Mouse (Mus musculus): Measurements from ENCODE around the gene Slc1a6. TPM values are rescaled to one million over a fixed set of nuclear protein-coding genes. Genes with fewer than 3 reads are reported as not detected.
A peak's percentile ranks its signal among the peaks of the same experiment; 100 is the strongest.
"Not testable (repeated sequence)": the region's sequence is repeated elsewhere in the genome, so short reads cannot be mapped to it uniquely, and the experiment has no call there.

Slc1a6 gene
- polyA plus RNA-seq, 1 experiment from 2014 or later, result 1.2 TPM

DNA sequence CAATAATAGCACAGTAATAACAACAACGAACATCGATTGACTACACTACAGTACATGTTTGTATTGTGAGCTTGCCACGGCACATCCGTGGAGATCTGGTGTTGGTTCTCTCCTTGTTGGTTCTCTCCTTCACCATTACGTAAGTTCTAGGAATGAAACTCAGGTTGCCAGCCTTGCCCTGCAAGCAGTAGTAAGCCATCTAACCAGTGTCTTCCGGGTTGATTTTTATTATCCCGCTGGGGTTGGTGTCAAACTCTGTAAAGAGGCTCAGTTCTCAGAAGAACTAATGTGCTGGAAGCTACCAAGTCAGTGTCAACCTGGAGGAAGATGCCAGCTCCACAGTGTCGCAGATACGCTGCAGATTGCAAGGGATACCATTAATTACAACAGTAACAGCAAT lies 769 bp upstream of the Slc1a6 start:
- Histone ChIP-seq H3K4me1 (peaks cover 12% of the 10 kb centered on the region; the same call in 1 of the 2 replicates), H3K4me2 (peak overlapping the region; percentile 96), H3K9me3 (replicated peaks) (no peaks in the 10 kb centered on the region), H3K27me3 (no peaks in the 10 kb centered on the region), H3K36me3 (ENCODE audit: poor library complexity, severe bottlenecking) (no peaks in the 10 kb centered on the region), H3K4me3 (peak overlapping the region; percentile 57), H3K9ac (peak overlapping the region; percentile 78; the same call in 1 of the 2 replicates), H3K27ac (no peak overlapping the region)
- WGBS, result 70% methylated on average over 9 of the region's 9 CpGs
- no peak for ATAC-seq

DNA sequence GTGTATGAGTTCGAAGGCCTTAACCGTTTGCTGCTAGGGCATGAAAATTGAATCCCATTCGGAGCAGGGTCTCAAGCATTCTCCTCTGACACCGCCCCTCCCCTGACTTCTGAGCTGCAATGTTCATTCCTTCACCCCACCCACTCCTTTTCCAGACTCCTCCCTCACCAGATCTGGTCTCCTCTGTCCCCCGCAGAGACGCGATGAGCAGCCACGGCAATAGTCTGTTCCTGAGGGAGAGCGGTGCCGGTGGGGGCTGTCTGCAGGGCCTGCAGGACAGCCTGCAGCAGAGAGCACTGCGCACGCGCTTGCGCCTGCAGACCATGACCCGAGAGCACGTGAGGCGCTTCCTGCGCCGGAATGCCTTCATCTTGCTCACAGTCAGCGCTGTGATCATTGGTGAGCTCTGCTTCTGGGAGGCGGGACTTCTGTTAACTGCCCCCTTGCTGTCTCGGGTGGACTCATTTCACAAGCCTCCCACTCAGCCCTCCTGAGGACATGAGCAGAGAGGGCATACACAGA lies 7.3 kb downstream of the Slc1a6 start:
- H3K4me3 ChIP-seq, result peak overlapping the region; percentile 46
- 8% methylated on average over 22 of the region's 22 CpGs for WGBS
- no peaks in the 10 kb centered on the region for H3K27me3 ChIP-seq
- H3K9ac ChIP-seq, result peak overlapping the region; percentile 73
- no peaks in the 10 kb centered on the region for H3K9me3 ChIP-seq (replicated peaks)
- peak overlapping the region; percentile 76 for H3K27ac ChIP-seq
- ATAC-seq, result peak; percentile 97
- H3K4me2 ChIP-seq, result peak overlapping the region; percentile 65
- H3K36me3 ChIP-seq (ENCODE audit: poor library complexity, severe bottlenecking), result no peaks in the 10 kb centered on the region
- H3K4me1 ChIP-seq, result peaks cover 7% of the 10 kb centered on the region; the same call in 1 of the 2 replicates

DNA sequence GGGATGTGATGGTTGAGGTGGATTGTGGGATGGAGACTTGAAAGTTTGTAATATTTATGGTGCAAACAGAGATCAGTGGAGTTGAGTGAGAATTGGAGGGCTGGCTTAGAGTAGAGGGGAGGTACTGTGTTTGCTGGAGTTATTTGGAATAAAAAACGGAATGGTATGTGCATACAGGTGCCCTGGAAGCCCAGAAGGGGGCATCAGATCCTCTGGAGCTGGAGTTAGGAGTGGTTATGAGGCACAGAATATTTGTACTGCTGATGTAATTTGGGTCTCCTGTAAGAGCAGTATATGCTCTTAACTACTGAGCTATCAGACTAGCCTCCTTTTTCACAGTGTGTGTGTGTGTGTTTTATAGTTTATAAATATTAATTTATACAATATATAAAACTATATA lies 10.3 kb downstream of the Slc1a6 start:
- ATAC-seq, result no peak
- 24% methylated on average over 1 of the region's 1 CpGs for WGBS
- no peaks in the 10 kb centered on the region for H3K9me3 ChIP-seq (replicated peaks)
- no peaks in the 10 kb centered on the region for H3K27me3 ChIP-seq
- H3K4me2 ChIP-seq, result no peak overlapping the region
- no peaks in the 10 kb centered on the region for H3K36me3 ChIP-seq (ENCODE audit: poor library complexity, severe bottlenecking)
- H3K4me3 ChIP-seq, result no peak overlapping the region
- peaks cover 7% of the 10 kb centered on the region; the same call in 1 of the 2 replicates for H3K4me1 ChIP-seq
- H3K9ac ChIP-seq, result no peak overlapping the region
- no peak overlapping the region for H3K27ac ChIP-seq

DNA sequence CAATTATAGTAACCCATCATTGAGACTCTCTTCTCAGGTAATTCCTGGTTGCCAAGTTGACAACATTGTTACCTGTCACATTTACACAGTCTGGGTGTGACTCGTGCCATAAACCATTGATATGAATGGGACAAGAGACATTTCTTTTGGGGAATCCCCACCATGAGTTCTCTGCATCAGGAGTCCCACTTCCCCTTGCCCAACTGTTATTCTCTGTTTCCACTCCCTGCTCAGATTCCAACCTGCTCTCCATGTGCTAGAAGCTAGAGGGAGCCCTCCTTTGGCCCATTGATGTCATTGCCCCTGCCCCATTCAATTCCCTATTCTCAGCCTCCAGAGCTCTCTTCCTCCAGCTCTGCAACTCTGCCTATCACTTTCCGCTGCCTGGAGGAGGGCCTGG lies 21.2 kb downstream of the Slc1a6 start:
- H3K9ac ChIP-seq, result no peak overlapping the region
- no peaks in the 10 kb centered on the region for H3K9me3 ChIP-seq (replicated peaks)
- H3K4me2 ChIP-seq, result no peak overlapping the region
- H3K36me3 ChIP-seq (ENCODE audit: poor library complexity, severe bottlenecking), result no peaks in the 10 kb centered on the region
- no peak overlapping the region for H3K27ac ChIP-seq
- no peaks in the 10 kb centered on the region for H3K27me3 ChIP-seq
- no peak overlapping the region for H3K4me3 ChIP-seq
- no peak for ATAC-seq
- no peaks in the 10 kb centered on the region for H3K4me1 ChIP-seq
- WGBS, result 84% methylated on average over 2 of the region's 2 CpGs

DNA sequence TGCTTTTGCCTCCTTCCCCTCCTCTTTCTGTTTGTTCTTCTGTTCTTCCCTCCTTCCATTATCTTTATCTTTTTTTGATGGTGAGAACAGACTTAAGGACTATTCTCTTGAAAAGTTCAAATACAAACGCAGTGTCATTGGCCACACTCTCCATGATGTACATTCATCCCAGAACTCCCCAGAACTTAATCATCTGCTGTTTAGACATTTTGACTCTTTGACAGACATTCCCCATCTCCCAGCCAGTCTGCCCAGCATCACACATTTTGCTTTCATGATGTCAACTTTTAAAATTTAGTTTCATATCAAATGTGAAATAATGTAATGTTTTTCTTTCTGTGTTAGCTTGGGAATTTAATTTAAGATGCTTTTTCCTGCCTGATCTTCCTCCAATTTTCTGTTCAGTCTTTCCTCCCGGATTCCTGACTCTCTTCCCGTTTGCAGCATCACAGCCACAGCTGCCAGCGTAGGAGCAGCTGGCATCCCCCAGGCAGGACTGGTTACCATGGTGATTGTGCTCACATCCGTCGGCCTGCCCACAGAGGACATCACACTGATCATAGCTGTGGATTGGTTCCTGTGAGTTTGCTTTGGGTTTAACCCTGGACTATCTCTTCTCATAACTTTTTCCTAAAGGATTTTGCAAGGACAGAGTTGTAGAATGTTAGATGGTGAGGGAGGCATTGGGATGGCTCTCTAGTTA lies 32.2 kb downstream of the Slc1a6 start:
- Histone ChIP-seq H3K9ac (no peak overlapping the region), H3K4me1 (no peaks in the 10 kb centered on the region), H3K4me3 (no peak overlapping the region), H3K9me3 (replicated peaks) (no peaks in the 10 kb centered on the region), H3K4me2 (no peak overlapping the region), H3K27me3 (no peaks in the 10 kb centered on the region), H3K36me3 (ENCODE audit: poor library complexity, severe bottlenecking) (no peaks in the 10 kb centered on the region), H3K27ac (no peak overlapping the region)
- WGBS, result 48% methylated on average over 6 of the region's 6 CpGs
- ATAC-seq, result peak; percentile 91

DNA sequence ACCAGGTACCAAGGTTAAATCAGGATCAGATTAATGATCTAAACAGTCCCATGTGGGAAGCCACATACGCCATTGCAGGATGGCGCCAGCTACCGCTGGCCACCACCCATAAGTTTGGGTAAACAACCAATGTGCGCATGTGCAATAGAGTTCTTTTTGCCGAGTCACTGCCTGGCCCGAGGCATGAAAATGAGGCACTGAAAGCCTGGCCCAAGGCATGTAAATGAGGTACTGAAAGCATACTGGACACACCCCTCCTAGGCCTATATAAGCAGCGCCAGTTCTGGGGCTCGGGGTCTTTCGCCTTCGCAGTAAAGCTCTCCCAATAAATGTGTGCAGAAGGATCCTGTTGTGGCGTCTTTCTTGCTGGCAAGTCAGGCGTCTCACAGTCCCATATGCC lies 60.2 kb downstream of the Slc1a6 start:
- not testable (repeated sequence) for H3K27me3 ChIP-seq; H3K4me3 ChIP-seq; H3K36me3 ChIP-seq (ENCODE audit: poor library complexity, severe bottlenecking); H3K9me3 ChIP-seq (replicated peaks); H3K4me1 ChIP-seq; H3K4me2 ChIP-seq; H3K27ac ChIP-seq; ATAC-seq; H3K9ac ChIP-seq
- WGBS, result 93% methylated on average over 12 of the region's 12 CpGs

DNA sequence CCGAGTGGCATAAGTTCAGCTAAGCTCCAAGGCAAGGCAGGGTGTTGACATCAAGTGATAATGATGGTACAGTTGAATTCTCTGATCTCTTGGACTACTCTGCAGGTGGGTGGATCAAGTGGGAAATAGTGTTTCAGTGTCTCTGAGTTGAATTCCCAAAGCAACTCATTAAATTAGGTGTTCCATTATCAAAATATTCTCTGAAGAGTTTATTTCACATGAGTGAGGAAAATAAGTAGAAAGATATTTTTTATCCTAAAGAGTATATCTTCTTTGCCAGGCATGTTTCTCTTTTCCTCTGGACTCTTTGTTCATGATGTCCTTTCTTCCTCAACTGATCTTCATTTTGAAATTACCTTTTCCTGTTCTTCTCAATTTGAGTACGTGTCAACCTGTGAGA lies 71.8 kb downstream of the Slc1a6 start, which contains the start of gene Olfr1356:
Gene Olfr1356 (minus strand): TSS at position 101 of the 400 bp plus-strand sequence.
- WGBS, result 92% methylated on average over 2 of the region's 2 CpGs
- H3K27me3 ChIP-seq, result no peaks in the 10 kb centered on the region
- H3K4me1 ChIP-seq, result no peaks in the 10 kb centered on the region
- no peak for ATAC-seq
- H3K27ac ChIP-seq, result no peak within 1 kb of the TSS
- 0 out of 2 replicates have a peak, but pooled peaks cover 3% of the 10 kb centered on the region for H3K9me3 ChIP-seq (replicated peaks)
- H3K4me2 ChIP-seq, result no peak within 1 kb of the TSS
- no peak within 1 kb of the TSS for H3K4me3 ChIP-seq
- H3K9ac ChIP-seq, result no peak within 1 kb of the TSS
- H3K36me3 ChIP-seq (ENCODE audit: poor library complexity, severe bottlenecking), result no peaks in the 10 kb centered on the region

Other genes with a start within 250 kb of the Slc1a6 start
- gene Ilvbl, start 206.2 kb upstream of the Slc1a6 start, polyA plus RNA-seq (2015; fragmentation: Nextera tagmentation; extraction: Ambion mirVana), result 31.5 and 42.4 TPM in 2 replicates
- 4.6 and 5.2 TPM in 2 replicates for gene Syde1, start 188.5 kb upstream of the Slc1a6 start, polyA plus RNA-seq (2015; fragmentation: Nextera tagmentation; extraction: Ambion mirVana)
- gene Olfr1357, start 162.4 kb upstream of the Slc1a6 start, polyA plus RNA-seq (2015; fragmentation: Nextera tagmentation; extraction: Ambion mirVana), result not detected in 2 replicates
- gene Casp14, start 62.2 kb upstream of the Slc1a6 start, polyA plus RNA-seq (2015; fragmentation: Nextera tagmentation; extraction: Ambion mirVana), result not detected in 2 replicates
- 0.13 and 0.21 TPM in 2 replicates for gene Ccdc105, start 27.4 kb upstream of the Slc1a6 start, polyA plus RNA-seq (2015; fragmentation: Nextera tagmentation; extraction: Ambion mirVana)
- gene Olfr1356, start 71.7 kb downstream of the Slc1a6 start, polyA plus RNA-seq (2015; fragmentation: Nextera tagmentation; extraction: Ambion mirVana), result not detected in 2 replicates
- not detected in 2 replicates for gene Olfr1355, start 95.0 kb downstream of the Slc1a6 start, polyA plus RNA-seq (2015; fragmentation: Nextera tagmentation; extraction: Ambion mirVana)
- not detected in 2 replicates for gene Olfr1354, start 132.7 kb downstream of the Slc1a6 start, polyA plus RNA-seq (2015; fragmentation: Nextera tagmentation; extraction: Ambion mirVana)
- gene Olfr8, start 170.1 kb downstream of the Slc1a6 start, polyA plus RNA-seq (2015; fragmentation: Nextera tagmentation; extraction: Ambion mirVana), result not detected in 2 replicates
- not detected in 2 replicates for gene Olfr1353, start 182.8 kb downstream of the Slc1a6 start, polyA plus RNA-seq (2015; fragmentation: Nextera tagmentation; extraction: Ambion mirVana)
- gene Olfr1352, start 200.6 kb downstream of the Slc1a6 start, polyA plus RNA-seq (2015; fragmentation: Nextera tagmentation; extraction: Ambion mirVana), result not detected in 2 replicates
- not detected in 2 replicates for gene Olfr1351, start 232.0 kb downstream of the Slc1a6 start, polyA plus RNA-seq (2015; fragmentation: Nextera tagmentation; extraction: Ambion mirVana)
- 0.26 and 0.37 TPM in 2 replicates for gene Olfr57, start 248.2 kb downstream of the Slc1a6 start, polyA plus RNA-seq (2015; fragmentation: Nextera tagmentation; extraction: Ambion mirVana)